Mouse (Mus musculus) left cerebral cortex, postnatal 25 days (tissue): Measurements from ENCODE around the gene Per2. TPM values are rescaled to one million over a fixed set of nuclear protein-coding genes. Genes with fewer than 3 reads are reported as not detected.
A peak's percentile ranks its signal among the peaks of the same experiment; 100 is the strongest.

Experiments used
- DNase-seq, 2 experiments: peaks; one replicate each; pipeline ENCODE4 v3.0.0; 2022; ENCODE audit warnings: low spot score in 2 of 2, mixed read lengths in 1 of 2
- intact Hi-C: fragments of 180-260 bp; cut with DNase I; formaldehyde crosslinking; loops from one replicate; pipeline ENCODE4 v1.15.1; 2025
- total RNA-seq, 2 experiments: library from RNA; stranded (reverse); gene quantifications; 2 replicates each; pipeline ENCODE4 v1.2.3; 2021

Per2 gene
- total RNA-seq, 2 experiments from 2014 or later, result 25.3 to 30.0 TPM

GRCm38 (mm10) chr1:91463336-91463995, 4.3 kb upstream of the Per2 start:
- intact Hi-C loops, result no loop called here
- no peak for DNase-seq

GRCm38 (mm10) chr1:91460564-91460963, 1.4 kb upstream of the Per2 start:
- intact Hi-C loops, result loop anchor here (2.0 kb wide), 1 partner anchor 32 kb away; no protein-coding TSS in a partner anchor
- DNase-seq, result peak in 1 of 2 experiments; percentile 48

GRCm38 (mm10) chr1:91460069-91460468, 945 bp upstream of the Per2 start:
- DNase-seq, result no peak
- intact Hi-C loops, result loop anchor here (2.0 kb wide), 1 partner anchor 31 kb away; no protein-coding TSS in a partner anchor

- DNase-seq, result peak; percentile 65 to 91
- intact Hi-C loops, result no loop called here
Measured at GRCm38 (mm10) chr1:91458223-91458861, 782 bp downstream of the Per2 start.

GRCm38 (mm10) chr1:91457698-91458097, 1.4 kb downstream of the Per2 start:
- intact Hi-C loops, result no loop called here
- peak; percentile 67 to 94 for DNase-seq

GRCm38 (mm10) chr1:91457116-91457515, 2.0 kb downstream of the Per2 start:
- peak in 1 of 2 experiments; percentile 24 for DNase-seq
- intact Hi-C loops, result no loop called here

- peak; percentile 46 to 48 for DNase-seq
- intact Hi-C loops, result no loop called here
Measured at GRCm38 (mm10) chr1:91456301-91456801, 2.8 kb downstream of the Per2 start.

GRCm38 (mm10) chr1:91455661-91456161, 3.4 kb downstream of the Per2 start:
- no peak for DNase-seq
- intact Hi-C loops, result no loop called here

- no peak for DNase-seq
- intact Hi-C loops, result no loop called here
Measured at GRCm38 (mm10) chr1:91454927-91455326, 4.2 kb downstream of the Per2 start.

GRCm38 (mm10) chr1:91454366-91454765, 4.8 kb downstream of the Per2 start:
- no peak for DNase-seq
- intact Hi-C loops, result no loop called here

DNA sequence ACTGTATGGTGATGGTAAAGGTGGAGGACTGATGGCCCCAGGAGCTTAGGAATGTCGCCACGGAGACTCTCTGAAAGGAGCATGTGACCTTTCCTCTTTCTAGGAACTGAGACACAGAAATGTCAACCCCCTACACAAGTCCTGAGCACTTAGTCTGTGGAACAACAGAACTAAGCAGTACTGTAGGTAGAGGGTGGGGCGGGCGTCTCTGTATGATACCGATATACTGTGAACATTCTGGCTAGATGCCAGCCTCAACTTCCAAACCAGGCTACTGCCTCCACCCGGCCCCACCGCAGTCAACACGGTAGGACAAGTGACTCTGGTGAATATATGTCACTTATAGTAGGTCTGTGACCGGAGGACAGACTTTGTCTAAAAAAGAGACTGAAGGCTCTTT, 5.2 kb downstream of the Per2 start:
- DNase-seq, result no peak
- intact Hi-C loops, result no loop called here

GRCm38 (mm10) chr1:91451547-91452084, 7.5 kb downstream of the Per2 start:
- no peak for DNase-seq
- intact Hi-C loops, result no loop called here

- no peak for DNase-seq
- intact Hi-C loops, result no loop called here
Measured at GRCm38 (mm10) chr1:91450851-91451250, 8.3 kb downstream of the Per2 start.

GRCm38 (mm10) chr1:91448688-91449087, 10.4 kb downstream of the Per2 start:
- intact Hi-C loops, result no loop called here

GRCm38 (mm10) chr1:91446511-91446910, 12.6 kb downstream of the Per2 start:
- DNase-seq, result no peak
- intact Hi-C loops, result no loop called here

More at GRCm38 (mm10) chr1:91448688-91449087, 10.4 kb downstream of the Per2 start:
- DNase-seq, result no peak

DNA sequence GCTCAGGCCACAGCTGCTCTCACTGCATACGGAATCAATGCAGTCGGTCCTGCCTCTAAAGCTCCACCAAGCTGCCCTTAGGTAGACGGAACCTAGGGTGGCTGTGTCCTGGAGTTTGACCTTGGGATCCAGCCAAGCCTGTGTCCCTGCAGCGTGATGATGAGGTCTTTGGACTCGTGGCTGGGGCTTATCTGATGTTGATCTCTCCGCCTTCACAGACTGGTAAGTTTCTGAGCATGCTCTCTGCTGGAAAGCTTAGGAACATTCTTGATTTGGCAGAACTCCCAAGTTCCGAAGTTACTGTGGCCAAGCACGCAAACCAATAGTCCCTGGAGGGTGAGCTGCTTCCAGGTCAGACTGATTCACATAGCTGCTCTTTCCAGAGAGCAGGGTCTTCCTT, 13.1 kb downstream of the Per2 start:
- intact Hi-C loops, result no loop called here
- DNase-seq, result peak in 1 of 2 experiments; percentile 39

GRCm38 (mm10) chr1:91444841-91445830, 14.0 kb downstream of the Per2 start:
- peak; percentile 18 to 85 for DNase-seq
- intact Hi-C loops, result no loop called here

- intact Hi-C loops, result no loop called here
- no peak for DNase-seq
Measured at GRCm38 (mm10) chr1:91442350-91442990, 16.7 kb downstream of the Per2 start.

DNA sequence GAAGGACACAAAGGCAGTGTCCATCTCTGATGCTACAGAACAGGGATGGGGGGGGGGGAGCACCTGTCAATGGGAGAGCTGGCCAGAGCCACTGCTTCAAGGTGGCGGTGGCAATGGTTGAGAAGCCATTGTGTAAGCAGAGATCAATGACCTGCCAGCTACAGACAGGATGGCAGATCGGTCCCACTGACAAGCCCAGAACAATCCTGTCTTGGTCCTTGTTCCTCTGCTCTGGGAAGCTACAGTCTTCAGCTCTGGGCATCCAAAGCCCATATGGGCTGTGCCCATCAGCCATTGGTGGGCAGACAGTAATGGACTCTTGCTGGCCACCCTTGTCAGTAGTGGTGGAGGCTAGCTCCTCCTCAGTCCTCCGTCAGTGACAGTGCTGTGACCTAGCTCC, 17.3 kb downstream of the Per2 start:
- DNase-seq, result no peak
- intact Hi-C loops, result no loop called here
